Mouse (Mus musculus): ENCODE results near the gene Cd300lf.

The Cd300lf gene

DNA sequence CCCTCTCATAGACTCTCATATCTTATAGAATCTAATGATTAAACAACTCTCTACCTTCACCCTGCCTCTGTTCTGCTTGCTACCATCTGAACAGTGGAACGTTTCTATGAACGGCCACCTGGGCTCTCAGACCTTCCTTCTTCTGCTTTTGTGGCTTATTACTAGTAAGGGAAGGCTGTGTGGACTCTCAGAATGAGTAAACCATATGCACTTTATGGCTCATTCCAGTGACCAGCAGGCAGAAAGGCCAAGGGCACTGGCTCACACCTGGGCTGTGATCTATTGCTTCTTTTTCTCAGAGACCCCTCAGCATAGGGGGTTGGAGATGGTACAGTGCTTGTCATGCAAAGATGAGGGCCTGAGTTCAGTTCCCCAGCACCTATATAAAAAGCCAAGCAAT lies 27.2 kb downstream of the Cd300lf start:
- no peak for DNase-seq (ENCODE audit: low spot score in 2 of 2)

GRCm38 (mm10) chr11:115104769-115105563 lies 28.8 kb downstream of the Cd300lf start:
- DNase-seq (ENCODE audit: low spot score in 2 of 2) = no peak

DNA sequence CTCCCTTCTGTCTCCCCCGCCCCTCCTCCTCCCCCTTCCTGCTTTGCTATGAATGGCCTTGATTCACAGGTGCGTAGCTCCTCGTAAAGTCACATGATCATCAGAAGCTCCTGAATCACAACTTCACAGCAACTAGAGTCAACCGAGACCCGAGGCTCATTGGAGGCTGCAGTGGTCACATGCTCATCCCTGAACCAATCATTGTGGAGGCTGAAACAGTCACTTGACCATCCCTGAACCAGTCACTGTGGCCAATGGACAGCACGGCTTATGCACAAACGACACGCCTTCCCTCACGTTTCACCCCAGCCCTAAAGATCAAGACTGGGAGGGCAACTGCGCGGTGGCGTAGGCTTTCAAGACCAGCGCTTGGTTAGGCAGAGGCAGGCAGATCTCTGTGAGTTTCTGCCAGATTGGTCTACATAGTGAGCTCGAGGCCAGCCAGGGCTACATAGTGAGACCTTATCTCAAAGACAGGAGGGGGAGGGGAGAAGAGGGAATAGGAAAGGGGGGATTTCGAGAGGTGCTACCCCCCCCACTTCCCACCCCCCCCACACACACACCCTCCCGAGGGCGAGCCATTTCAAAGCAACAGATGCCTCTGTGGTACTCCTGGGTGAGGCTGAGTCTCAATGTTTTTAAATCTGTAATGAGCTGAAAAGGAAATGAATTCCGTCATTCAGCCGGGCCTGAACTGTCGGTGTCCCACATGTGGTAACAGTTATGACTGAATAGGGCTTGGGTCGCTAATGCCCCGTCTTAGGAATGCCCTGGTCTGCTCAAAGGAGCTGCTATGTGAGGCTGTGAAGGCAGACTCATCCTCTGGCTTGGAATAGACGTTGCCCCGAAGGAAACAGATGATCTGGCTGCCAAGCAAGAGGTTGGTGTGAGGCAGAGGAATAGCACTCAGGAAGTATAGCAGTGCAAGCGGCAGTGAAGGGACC lies 30.1 kb downstream of the Cd300lf start:
- DNase-seq (ENCODE audit: low spot score in 2 of 2) = no peak

DNA sequence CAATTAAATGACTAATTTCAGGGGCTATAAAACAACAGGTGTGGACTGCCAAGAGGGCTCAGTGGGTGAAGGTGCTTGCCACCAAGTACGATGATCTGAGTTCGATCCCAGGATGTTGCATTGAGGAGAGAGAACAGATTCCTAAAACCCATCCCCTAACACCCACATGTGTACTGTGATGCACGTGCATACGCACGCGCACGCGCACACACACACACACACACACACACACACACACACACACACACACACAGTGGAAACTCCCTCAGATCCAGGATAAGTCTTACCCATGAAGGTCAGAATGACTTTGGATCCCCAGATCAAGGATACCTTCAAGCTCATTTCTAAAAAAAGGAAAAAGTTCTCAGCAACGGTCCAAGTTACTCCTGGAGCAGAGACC lies 31.7 kb downstream of the Cd300lf start:
- DNase-seq (ENCODE audit: low spot score in 2 of 2) = no peak

DNA sequence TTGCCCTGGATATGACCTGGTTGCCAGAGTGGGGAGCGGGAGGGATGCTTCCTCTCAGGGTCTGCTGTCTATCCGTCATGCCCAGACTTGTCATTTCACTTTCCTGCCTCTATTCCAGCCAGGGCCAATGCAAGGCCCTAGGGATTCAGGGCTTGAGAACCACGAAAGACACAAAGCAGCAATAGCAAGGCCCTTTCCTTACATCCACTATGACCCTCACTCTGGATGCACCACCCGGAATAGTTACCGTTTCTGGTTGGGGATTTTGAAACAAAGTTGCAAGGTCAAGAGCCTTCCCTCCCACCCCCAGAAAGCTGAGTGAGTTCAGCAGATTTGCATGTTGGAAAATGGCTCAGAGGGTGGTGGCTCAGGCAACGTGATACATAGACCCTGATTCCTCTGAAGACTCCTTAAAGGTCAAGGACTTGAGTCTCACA lies 32.2 kb downstream of the Cd300lf start:
- DNase-seq (ENCODE audit: low spot score in 2 of 2) = no peak

DNA sequence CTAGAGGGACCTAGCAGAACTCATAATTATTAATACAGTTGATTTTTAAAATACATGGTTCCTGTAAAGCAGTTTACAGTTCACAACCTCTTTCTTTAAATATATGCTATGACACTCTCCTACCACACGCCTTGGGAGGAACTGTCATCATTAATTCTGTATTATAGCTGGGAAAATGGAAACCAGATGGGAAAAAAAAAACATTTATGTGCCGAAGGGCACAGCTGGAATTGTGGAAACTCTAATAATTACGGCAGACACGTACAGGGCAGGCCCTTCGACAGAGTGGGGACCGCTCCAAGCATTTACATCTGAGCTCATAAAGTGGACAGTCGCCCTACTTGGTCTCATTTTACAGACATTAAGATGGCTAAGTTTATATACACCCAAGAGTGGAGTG lies 33.1 kb downstream of the Cd300lf start:
- no peak for DNase-seq (ENCODE audit: low spot score in 2 of 2)

DNA sequence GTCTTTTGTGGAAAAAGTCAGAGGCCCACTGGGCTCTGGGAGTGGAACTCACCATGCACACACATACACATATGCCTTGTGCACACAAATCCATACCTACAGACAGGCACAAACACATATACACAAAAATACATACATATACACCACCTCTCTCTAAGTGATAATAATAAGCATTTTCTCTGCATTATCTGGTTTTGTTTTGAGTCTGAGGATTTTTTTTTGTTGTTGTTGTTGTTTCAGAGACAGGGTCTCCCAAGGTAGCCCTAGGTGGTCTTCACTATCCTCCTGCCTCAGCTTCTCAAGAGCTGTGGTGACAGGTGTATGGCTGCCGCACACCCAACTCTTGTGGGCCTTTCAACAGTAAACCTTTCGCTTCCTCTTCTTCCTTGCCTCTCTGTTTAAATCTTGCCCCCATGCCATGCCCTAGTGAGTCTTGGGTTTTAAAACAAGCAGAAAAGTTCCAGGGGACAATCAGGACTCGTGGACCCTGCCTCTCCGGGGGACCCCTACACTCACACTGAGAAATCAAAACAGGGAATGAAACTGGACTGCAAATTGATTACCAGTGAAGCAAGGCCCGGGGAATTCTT lies 33.7 kb downstream of the Cd300lf start:
- DNase-seq (ENCODE audit: low spot score in 2 of 2) = no peak

DNA sequence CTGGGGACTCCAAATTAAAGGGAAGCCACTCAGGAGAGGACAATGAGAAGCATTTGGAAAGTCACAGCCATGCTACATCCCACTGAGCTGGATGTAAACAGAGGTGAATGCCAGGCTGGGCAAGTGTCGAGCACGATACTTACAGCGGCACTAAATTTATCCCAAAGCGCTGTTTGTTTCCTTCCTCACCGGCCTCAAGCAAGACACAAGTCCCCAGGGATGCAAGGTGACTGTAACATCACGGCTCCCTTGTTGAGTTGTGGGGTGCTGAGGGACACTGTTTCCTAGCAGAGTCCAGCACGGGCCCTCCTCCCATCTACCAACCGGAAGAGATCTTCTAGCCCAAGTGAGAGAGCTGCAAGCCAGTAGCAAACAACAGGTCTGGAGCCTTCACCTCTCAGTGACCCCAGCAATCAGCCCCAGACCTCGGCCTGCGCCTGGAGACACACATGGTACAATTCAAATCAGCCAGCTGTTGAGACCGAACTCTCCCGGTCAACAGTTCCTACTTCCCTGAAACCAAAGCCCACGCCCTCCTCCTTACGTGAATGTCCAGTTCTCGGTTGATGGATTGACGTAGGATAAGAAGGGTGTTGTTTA lies 34.5 kb downstream of the Cd300lf start:
- DNase-seq (ENCODE audit: low spot score in 2 of 2) = no peak

- DNase-seq (ENCODE audit: low spot score in 2 of 2) = no peak
These were observed 35.4 kb downstream of the Cd300lf start for GRCm38 (mm10) chr11:115098203-115098932.

DNA sequence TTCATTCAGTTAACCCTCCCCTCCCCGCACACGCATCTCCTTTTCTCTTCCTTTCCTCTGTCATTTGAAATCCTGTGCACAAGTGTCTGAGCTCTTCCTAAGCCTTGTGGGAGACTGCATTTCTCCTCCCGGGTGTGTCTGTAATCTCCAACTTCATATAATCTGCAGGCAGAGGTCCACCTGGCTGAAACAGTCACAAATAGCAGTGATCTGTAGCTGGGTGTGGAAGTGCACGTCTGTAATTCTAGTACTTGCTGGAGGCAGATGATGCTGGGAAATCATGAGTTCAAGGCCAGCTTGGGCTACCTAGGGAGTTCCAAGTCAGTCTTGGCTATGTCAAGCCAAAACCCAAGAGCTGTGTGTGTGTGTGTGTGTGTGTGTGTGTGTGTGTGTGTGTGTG lies 41.7 kb downstream of the Cd300lf start:
- no peak for DNase-seq (ENCODE audit: low spot score in 2 of 2)

GRCm38 (mm10) chr11:115091362-115091901 lies 42.4 kb downstream of the Cd300lf start, which contains the start of gene Rab37:
Rab37 (plus strand) TSS chr11:115091431.
- DNase-seq (ENCODE audit: low spot score in 2 of 2) = no peak

DNA sequence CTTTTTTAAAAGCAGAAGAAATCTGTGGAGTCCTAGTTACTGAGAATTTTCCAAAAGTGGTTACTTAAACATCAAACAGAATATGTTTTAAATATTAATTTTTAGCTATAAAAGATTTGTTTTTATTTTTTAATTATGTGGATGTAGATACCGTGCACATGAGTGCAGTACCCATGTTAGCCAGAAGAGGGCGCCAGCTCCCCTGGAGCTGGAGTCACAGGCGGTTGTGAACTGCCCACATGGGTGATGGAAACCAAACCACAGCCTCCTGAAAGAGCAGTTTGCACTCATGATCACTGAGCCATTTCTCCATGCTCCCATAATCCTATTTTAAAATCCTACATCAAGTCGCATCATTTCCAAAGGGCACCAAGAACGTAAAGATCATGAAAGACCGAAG lies 43.9 kb downstream of the Cd300lf start:
- DNase-seq (ENCODE audit: low spot score in 2 of 2) = no peak

DNA sequence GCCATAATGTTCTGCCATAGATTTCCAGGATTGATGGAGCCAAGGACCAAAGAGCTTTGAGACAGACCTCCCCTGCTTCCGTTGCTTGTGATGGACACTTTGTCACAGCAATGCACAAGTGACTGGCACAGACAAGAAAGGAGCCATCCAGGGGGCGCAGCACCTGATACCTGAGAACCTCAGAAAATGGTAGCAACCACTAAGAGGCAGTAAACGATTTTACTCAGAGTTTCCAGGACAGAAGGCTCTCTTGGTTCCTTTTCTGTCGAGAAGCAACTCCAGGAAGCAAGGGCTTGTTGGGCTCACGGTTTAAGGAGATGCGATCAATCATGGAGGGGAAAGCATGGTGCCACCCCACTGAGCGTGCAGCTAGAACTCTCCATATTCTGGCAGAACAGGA lies 47.6 kb downstream of the Cd300lf start:
- no peak for DNase-seq (ENCODE audit: low spot score in 2 of 2)

GRCm38 (mm10) chr11:115085064-115085463 lies 48.7 kb downstream of the Cd300lf start:
- no peak for DNase-seq (ENCODE audit: low spot score in 2 of 2)

DNA sequence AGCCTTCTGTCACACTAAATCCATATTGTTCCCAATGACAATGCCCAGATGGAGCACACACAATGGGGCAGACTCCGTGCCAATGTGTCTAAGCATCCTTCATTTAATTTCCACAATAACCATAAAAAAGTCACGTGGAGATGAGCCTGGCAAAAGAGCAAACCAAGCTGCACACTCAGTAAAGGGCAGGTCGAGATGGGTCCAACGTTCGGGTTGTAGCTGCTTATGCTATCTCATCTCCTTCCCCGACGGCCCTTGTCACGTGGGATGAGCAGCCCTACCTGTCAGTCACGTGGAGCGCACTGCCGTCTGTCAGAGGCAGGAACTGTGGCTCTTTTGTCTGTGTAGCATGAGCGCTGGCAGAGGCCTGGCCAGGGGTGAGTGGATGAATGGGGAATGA lies 49.2 kb downstream of the Cd300lf start:
- DNase-seq (ENCODE audit: low spot score in 2 of 2) = no peak

DNA sequence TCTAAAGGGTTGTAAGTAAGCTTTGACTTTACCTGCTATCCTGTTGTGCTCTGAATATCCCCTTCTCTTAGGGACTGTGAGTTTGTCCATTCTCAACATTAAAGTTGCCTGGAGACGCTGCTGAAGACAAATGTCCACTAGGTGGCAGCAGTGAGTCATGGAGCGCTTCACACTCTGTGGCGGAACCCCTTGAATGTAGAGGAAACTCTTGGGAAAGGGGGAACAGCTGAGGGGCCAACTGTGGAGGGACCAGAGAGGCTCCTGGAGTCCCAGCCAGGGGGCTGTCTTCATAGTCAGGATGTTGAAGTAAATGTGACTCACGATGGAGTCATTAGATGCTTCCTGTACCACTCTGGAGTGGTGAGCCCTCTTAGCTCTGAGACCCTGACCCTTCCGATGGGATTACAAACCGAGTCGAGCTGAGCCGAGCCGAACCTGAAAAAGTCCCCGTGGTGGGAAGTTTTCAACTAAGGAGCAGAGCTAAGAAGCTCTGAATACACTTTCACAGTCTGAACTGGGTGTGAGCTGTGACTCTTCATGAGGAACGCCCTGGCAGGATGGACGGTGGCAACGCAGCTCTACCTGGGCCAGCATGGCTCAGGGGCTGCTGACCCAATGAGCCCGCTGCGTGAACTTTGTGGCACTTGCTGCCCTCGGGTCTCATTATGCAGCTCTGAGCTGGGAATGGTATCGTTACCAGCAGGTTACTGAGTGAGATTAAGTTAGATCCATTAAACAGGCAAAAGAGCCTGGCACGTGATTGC lies 50.2 kb downstream of the Cd300lf start:
- DNase-seq (ENCODE audit: low spot score in 2 of 2) = peak; percentile 15 to 61

GRCm38 (mm10) chr11:115082196-115082595 lies 51.6 kb downstream of the Cd300lf start:
- DNase-seq (ENCODE audit: low spot score in 2 of 2) = no peak

GRCm38 (mm10) chr11:115081373-115081772 lies 52.4 kb downstream of the Cd300lf start:
- no peak for DNase-seq (ENCODE audit: low spot score in 2 of 2)

DNA sequence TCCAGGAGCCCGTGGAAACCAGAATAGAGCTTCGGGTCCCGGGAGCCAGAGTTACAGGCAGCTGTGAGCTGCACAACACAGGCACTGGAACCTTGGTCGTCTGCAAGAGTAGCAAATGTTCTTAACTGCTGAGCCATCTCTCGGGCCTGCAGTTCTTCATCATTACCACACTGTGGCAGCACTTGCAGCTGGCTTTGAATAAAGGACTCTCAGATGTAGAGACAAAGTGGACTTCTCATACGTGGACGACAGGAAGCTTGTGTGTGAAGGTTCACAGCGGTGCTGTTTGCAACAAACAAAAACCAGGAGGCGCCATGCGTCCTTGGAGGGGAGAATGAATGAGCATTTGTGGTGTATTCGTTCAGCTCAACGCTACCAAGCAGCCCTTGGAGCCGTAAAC lies 52.9 kb downstream of the Cd300lf start:
- DNase-seq (ENCODE audit: low spot score in 2 of 2) = peak in 1 of 2 experiments; percentile 12

- no peak for DNase-seq (ENCODE audit: low spot score in 2 of 2)
These were observed 55.1 kb downstream of the Cd300lf start for GRCm38 (mm10) chr11:115078680-115079079.

Measured in spleen, postnatal 14 days (tissue).